26 mouse cellular contexts compared by ENCODE assay signal in genomic region chr2:31888871-31889270, GRCm38 (mm10). TPM values are rescaled to one million over a fixed set of nuclear protein-coding genes. Genes with fewer than 3 reads are reported as not detected.
DNase-seq lines count a peak whose midpoint lies in the region; ATAC-seq and TF ChIP-seq lines count a peak whose summit lies in the region.
"Had no signal": no experiment of that assay in that cellular context is flagged by ENCODE, and none has a peak within 500 bp of the region (broad histone marks: within the 10 kb centered on the region; RNA-seq: fewer than 3 reads in every experiment).

No protein-coding gene starts in this region.

- no peak; the same call in 1 of the 2 replicates for TF ChIP-seq POLR2A in testis, adult 2 months (IDR thresholded peaks at IDR 0.05; ENCODE audit: control insufficient read depth, low read depth, low read length)
- TF ChIP-seq POLR2A in kidney, adult 2 months (IDR thresholded peaks at IDR 0.05; ENCODE audit: low read depth, low read length) = no peak

- no peak overlapping the region for H3K27ac ChIP-seq in forebrain, embryonic 11.5 days (ENCODE audit: low read depth, low read length)
- no peak overlapping the region for H3K27ac ChIP-seq in forebrain, embryonic 13.5 days
- no peak overlapping the region for H3K27ac ChIP-seq in neural tube, embryonic 13.5 days (replicated peaks)
- no peak overlapping the region for H3K27ac ChIP-seq in lung, postnatal 0 days (ENCODE audit: low read length)
- peak overlapping the region; percentile 63 for H3K27ac ChIP-seq in testis, adult 2 months (ENCODE audit: control insufficient read depth, insufficient read depth, low read depth, low read length)
- H3K27ac ChIP-seq in kidney, adult 2 months (ENCODE audit: insufficient read depth, low read depth, low read length) = no peak overlapping the region
- no peak overlapping the region for H3K27ac ChIP-seq in layer of hippocampus, adult 2 months
- H3K27ac ChIP-seq: forebrain, embryonic 12.5 days; heart, embryonic 15.5 days; stomach, postnatal 0 days had no signal

- peak; percentile 80 for TF ChIP-seq EP300 in lung, postnatal 0 days (IDR thresholded peaks at IDR 0.05)

- no peaks in the 10 kb centered on the region for H3K9me3 ChIP-seq in forebrain, embryonic 11.5 days (ENCODE audit: control insufficient read depth, low read length)
- no peaks in the 10 kb centered on the region for H3K9me3 ChIP-seq in forebrain, embryonic 13.5 days (replicated peaks)
- H3K9me3 ChIP-seq in neural tube, embryonic 13.5 days = no peaks in the 10 kb centered on the region
- H3K9me3 ChIP-seq in lung, postnatal 0 days (ENCODE audit: low read length) = no peaks in the 10 kb centered on the region
- H3K9me3 ChIP-seq: forebrain, embryonic 12.5 days; heart, embryonic 15.5 days; megakaryocyte, embryonic 14.5 days had no signal

- H3K36me3 ChIP-seq in forebrain, embryonic 11.5 days (ENCODE audit: control insufficient read depth, insufficient read depth, low read length) = no peaks in the 10 kb centered on the region
- no peaks in the 10 kb centered on the region for H3K36me3 ChIP-seq in forebrain, embryonic 13.5 days (ENCODE audit: poor library complexity, severe bottlenecking)
- no peaks in the 10 kb centered on the region for H3K36me3 ChIP-seq in neural tube, embryonic 13.5 days
- H3K36me3 ChIP-seq in lung, postnatal 0 days (ENCODE audit: insufficient read depth, low read length) = no peaks in the 10 kb centered on the region
- H3K36me3 ChIP-seq in testis, adult 2 months (ENCODE audit: control insufficient read depth, insufficient read depth, low read length) = no peaks in the 10 kb centered on the region
- no peaks in the 10 kb centered on the region for H3K36me3 ChIP-seq in kidney, adult 2 months (ENCODE audit: control insufficient read depth, insufficient read depth, low read length)
- H3K36me3 ChIP-seq: forebrain, embryonic 12.5 days; heart, embryonic 15.5 days had no signal

- H3K27me3 ChIP-seq in forebrain, embryonic 11.5 days (ENCODE audit: control insufficient read depth, insufficient read depth, low read length) = peaks cover 24% of the 10 kb centered on the region
- peaks cover 59% of the 10 kb centered on the region for H3K27me3 ChIP-seq in forebrain, embryonic 13.5 days
- H3K27me3 ChIP-seq in neural tube, embryonic 13.5 days = peaks cover 67% of the 10 kb centered on the region
- peaks cover 19% of the 10 kb centered on the region; the same call in 1 of the 2 replicates for H3K27me3 ChIP-seq in lung, postnatal 0 days (replicated peaks; ENCODE audit: insufficient read depth, low read length)
- no peaks in the 10 kb centered on the region for H3K27me3 ChIP-seq in testis, adult 2 months (ENCODE audit: control insufficient read depth, insufficient read depth, low read length)
- no peaks in the 10 kb centered on the region for H3K27me3 ChIP-seq in kidney, adult 2 months (replicated peaks; ENCODE audit: control insufficient read depth, insufficient read depth, low read length)

- TF ChIP-seq CTCF in lung, postnatal 0 days (IDR thresholded peaks at IDR 0.05) = no peak
- TF ChIP-seq CTCF in testis, adult 2 months (IDR thresholded peaks at IDR 0.05; ENCODE audit: control insufficient read depth, insufficient read depth, insufficient replicate concordance, low read depth, low read length) = no peak
- no peak for TF ChIP-seq CTCF in kidney, adult 2 months (conservative IDR thresholded peaks at IDR 0.05; ENCODE audit: insufficient read depth, insufficient read length, low read depth, low read length)
- TF ChIP-seq CTCF in layer of hippocampus, adult 2 months (conservative IDR thresholded peaks at IDR 0.05) = no peak

- ATAC-seq in forebrain, embryonic 11.5 days (replicated peaks; ENCODE audit: low FRiP score) = no peak
- ATAC-seq in forebrain, embryonic 13.5 days = no peak
- ATAC-seq in neural tube, embryonic 13.5 days (ENCODE audit: low read depth) = no peak
- peak; percentile 85 for ATAC-seq in lung, postnatal 0 days
- ATAC-seq: midbrain, embryonic 16.5 days had no signal

- 88% methylated on average over 1 of the region's 1 CpGs for WGBS in forebrain, embryonic 11.5 days
- 54% methylated on average over 1 of the region's 1 CpGs for WGBS in forebrain, embryonic 13.5 days
- 50% methylated on average over 1 of the region's 1 CpGs for WGBS in neural tube, embryonic 13.5 days
- WGBS in lung, postnatal 0 days = 29% methylated on average over 1 of the region's 1 CpGs
- WGBS in kidney, adult 2 months = 40% methylated on average over 1 of the region's 1 CpGs

- H3K4me2 ChIP-seq in forebrain, embryonic 11.5 days (ENCODE audit: low read depth, low read length, severe bottlenecking) = no peak overlapping the region
- H3K4me2 ChIP-seq in forebrain, embryonic 13.5 days = no peak overlapping the region
- 0 out of 2 replicates have a peak overlapping the region, but pooled peaks have one; percentile 40 for H3K4me2 ChIP-seq in neural tube, embryonic 13.5 days
- H3K4me2 ChIP-seq in lung, postnatal 0 days (replicated peaks; ENCODE audit: low read depth, low read length) = no peak overlapping the region
- H3K4me2 ChIP-seq: forebrain, embryonic 12.5 days; heart, embryonic 15.5 days; liver, embryonic 11.5 days; lung, embryonic 14.5 days had no signal

- no peak overlapping the region for H3K4me3 ChIP-seq in forebrain, embryonic 11.5 days (ENCODE audit: low read depth, low read length)
- no peak overlapping the region for H3K4me3 ChIP-seq in forebrain, embryonic 13.5 days
- H3K4me3 ChIP-seq in neural tube, embryonic 13.5 days = no peak overlapping the region
- H3K4me3 ChIP-seq in lung, postnatal 0 days (ENCODE audit: low read depth, low read length) = no peak overlapping the region
- peak overlapping the region; percentile 16; the same call in 1 of the 2 replicates for H3K4me3 ChIP-seq in testis, adult 2 months (ENCODE audit: control insufficient read depth, low read depth, low read length)
- no peak overlapping the region; the same call in 1 of the 2 replicates for H3K4me3 ChIP-seq in kidney, adult 2 months (ENCODE audit: insufficient read depth, low read depth, low read length)
- H3K4me3 ChIP-seq in layer of hippocampus, adult 2 months = no peak overlapping the region
- H3K4me3 ChIP-seq: forebrain, embryonic 12.5 days; heart, embryonic 15.5 days; megakaryocyte, embryonic 14.5 days had no signal

- H3K4me1 ChIP-seq in forebrain, embryonic 11.5 days (replicated peaks; ENCODE audit: control insufficient read depth, insufficient read depth, low read length) = peaks cover 2% of the 10 kb centered on the region; the same call in 1 of the 2 replicates
- peaks cover 6% of the 10 kb centered on the region; the same call in 1 of the 2 replicates for H3K4me1 ChIP-seq in forebrain, embryonic 13.5 days
- H3K4me1 ChIP-seq in neural tube, embryonic 13.5 days (replicated peaks) = peaks cover 24% of the 10 kb centered on the region
- no peaks in the 10 kb centered on the region for H3K4me1 ChIP-seq in lung, postnatal 0 days (ENCODE audit: insufficient read depth, low read depth, low read length)
- H3K4me1 ChIP-seq in testis, adult 2 months (ENCODE audit: control insufficient read depth, insufficient read depth, low read length) = peaks cover 7% of the 10 kb centered on the region
- no peaks in the 10 kb centered on the region for H3K4me1 ChIP-seq in kidney, adult 2 months (ENCODE audit: control insufficient read depth, insufficient read depth, low read length)
- H3K4me1 ChIP-seq: forebrain, embryonic 12.5 days had no signal

- no peak for DNase-seq in forebrain, embryonic 11.5 days (ENCODE audit: low spot score)
- DNase-seq in neural tube, embryonic 10.5 days (ENCODE audit: extremely low spot score, low spot score) = no peak
- DNase-seq in lung, postnatal 0 days (ENCODE audit: low spot score) = peak; percentile 52
- no peak for DNase-seq in kidney, adult 2 months
- DNase-seq in layer of hippocampus, adult 2 months (ENCODE audit: low spot score in 2 of 2) = no peak
- DNase-seq: adrenal gland, postnatal 25 days; B cell, adult 2 months; cerebellum, adult 18-20 months; cerebellum, postnatal 25 days; embryo, embryonic 11 days; gastrocnemius, postnatal 25 days; kidney, postnatal 36 days; layer of hippocampus, adult 9-11 months; lung, embryonic 14.5 days; right cerebral cortex, postnatal 4 days; thymus, postnatal 25 days had no signal

- H3K9ac ChIP-seq in forebrain, embryonic 11.5 days (ENCODE audit: low read length) = peak overlapping the region; percentile 16; the same call in 1 of the 2 replicates
- no peak overlapping the region for H3K9ac ChIP-seq in forebrain, embryonic 13.5 days
- no peak overlapping the region for H3K9ac ChIP-seq in neural tube, embryonic 13.5 days
- no peak overlapping the region for H3K9ac ChIP-seq in lung, postnatal 0 days (replicated peaks; ENCODE audit: low read depth)
- H3K9ac ChIP-seq: forebrain, embryonic 12.5 days; heart, embryonic 15.5 days; lung, embryonic 14.5 days had no signal

RNA-seq across cellular contexts. Expression of gene Lamc3, which starts 1.8 kb away (rescaled TPM):
- 6.1 and 6.3 TPM in 2 replicates for polyA plus RNA-seq in forebrain, embryonic 11.5 days (2014; fragmentation: Nextera tagmentation; extraction: Ambion mirVana)
- 3.2 and 3.3 TPM in 2 replicates for polyA plus RNA-seq in forebrain, embryonic 13.5 days (2015; fragmentation: Nextera tagmentation; extraction: Ambion mirVana)
- polyA plus RNA-seq in neural tube, embryonic 13.5 days (2015; fragmentation: Nextera tagmentation; extraction: Ambion mirVana) = 5.3 and 5.7 TPM in 2 replicates
- polyA plus RNA-seq in lung, postnatal 0 days (2015; fragmentation: Nextera tagmentation; extraction: Ambion mirVana) = 2.9 and 3.4 TPM in 2 replicates
- 12.3 and 17.2 TPM in 2 replicates for polyA plus RNA-seq in testis, adult 2 months (2012; rRNA removed)
- polyA plus RNA-seq in kidney, adult 2 months (2012; rRNA removed) = 20.7 and 24.8 TPM in 2 replicates
- total RNA-seq in layer of hippocampus, adult 2 months (2021) = 1 to 10 TPM; 6.3 to 7.8 TPM

RNA-seq across cellular contexts. Expression of gene Fibcd1, which starts 43.1 kb away (rescaled TPM):
- polyA plus RNA-seq in forebrain, embryonic 11.5 days (2014; fragmentation: Nextera tagmentation; extraction: Ambion mirVana) = 0.24 and 0.39 TPM in 2 replicates
- 1.2 and 1.5 TPM in 2 replicates for polyA plus RNA-seq in forebrain, embryonic 13.5 days (2015; fragmentation: Nextera tagmentation; extraction: Ambion mirVana)
- 2.8 and 3.1 TPM in 2 replicates for polyA plus RNA-seq in neural tube, embryonic 13.5 days (2015; fragmentation: Nextera tagmentation; extraction: Ambion mirVana)
- 0.02 and 0.08 TPM in 2 replicates for polyA plus RNA-seq in lung, postnatal 0 days (2015; fragmentation: Nextera tagmentation; extraction: Ambion mirVana)
- 0.51 and 0.54 TPM in 2 replicates for polyA plus RNA-seq in testis, adult 2 months (2012; rRNA removed)
- 0.03 and 0.05 TPM in 2 replicates for polyA plus RNA-seq in kidney, adult 2 months (2012; rRNA removed)
- 100 to 1,000 TPM; 108 to 110 TPM for total RNA-seq in layer of hippocampus, adult 2 months (2021)
- total RNA-seq: gastrocnemius, postnatal 25 days; heart, adult 8-10 months had no signal
- polyA plus RNA-seq: heart, embryonic 15.5 days had no signal
